Mouse (Mus musculus) liver, adult 2 months (tissue): ENCODE results near the gene Tstd1.

Experiments
- CTCF ChIP-seq: fragments of 200-500 bp; IDR thresholded peaks from 2 replicates; pipeline ENCODE4 v1.5.1; 2011; ENCODE audit warnings: low read depth, low read length, control low read depth
- POLR2A ChIP-seq: fragments of 200-500 bp; IDR thresholded peaks from 2 replicates; pipeline ENCODE4 v1.6.1; 2011; ENCODE audit warnings: low read length, control low read depth; ENCODE audit not compliant: insufficient read depth; ENCODE audit errors: extremely low read depth

GRCm38 (mm10) chr1:171401821-171402220 is 16.9 kb upstream of the Tstd1 start:
- TF ChIP-seq POLR2A (no peak), CTCF (no peak)
